Mouse (Mus musculus) embryonic fibroblast, embryonic 13.5 days (primary cell): ENCODE measurements at regions not wholly inside any gene's neighbourhood (a gene's known extent, or its start where the extent isn't known, plus 50 kb on each side); places are given as distances from the start of the nearest gene placed in this dataset.

Experiments used
- H3K27ac ChIP-seq: 2 replicates; pipeline ENCODE4 v1.5.1; 2012; ENCODE audit warnings: low read length, control low read depth, inconsistent platforms; ENCODE audit not compliant: insufficient read depth
- H3K4me1 ChIP-seq: 2 replicates; pipeline ENCODE4 v1.6.1; 2011; ENCODE audit warnings: low read length; ENCODE audit not compliant: control insufficient read depth, insufficient read depth
- H3K4me3 ChIP-seq: 2 replicates; pipeline ENCODE4 v1.5.1; 2011; ENCODE audit warnings: mild to moderate bottlenecking, control low read depth, low read length; ENCODE audit not compliant: insufficient read depth
- CTCF ChIP-seq: IDR thresholded peaks from 2 replicates; pipeline ENCODE4 v1.5.1; 2011; ENCODE audit warnings: mild to moderate bottlenecking, control low read depth, low read length, moderate library complexity, borderline replicate concordance; ENCODE audit not compliant: insufficient read depth
- POLR2A ChIP-seq: IDR thresholded peaks from 2 replicates; pipeline ENCODE4 v1.6.1; 2011; ENCODE audit warnings: low read depth, mild to moderate bottlenecking, control low read depth, low read length, moderate library complexity

DNA sequence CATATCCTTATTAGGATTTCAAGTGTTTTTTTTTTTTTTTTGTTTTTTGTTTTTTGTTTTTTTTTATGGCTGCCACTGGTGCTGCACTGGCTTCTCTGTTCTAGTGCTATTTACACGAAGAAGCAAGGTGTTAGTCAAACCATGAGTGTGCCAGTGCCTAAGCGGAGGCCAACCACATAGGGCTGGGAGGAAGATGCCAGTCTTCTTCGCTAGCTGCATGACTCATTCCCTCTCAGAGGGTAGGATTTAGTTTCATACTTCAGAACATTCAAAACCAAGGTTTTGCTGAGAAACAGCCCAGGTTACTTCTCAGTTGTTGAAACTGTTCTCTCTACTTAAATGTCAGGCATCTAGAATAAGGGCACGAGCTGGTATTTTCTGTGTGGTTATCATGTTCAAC, 72.6 kb downstream of the Icos start:
- H3K4me1 ChIP-seq = peaks cover 4% of the 10 kb centered on the region; the same call in 1 of the 2 replicates
- no peak overlapping the region for H3K27ac ChIP-seq
- TF ChIP-seq POLR2A (no peak), CTCF (no peak)
- no peak overlapping the region for H3K4me3 ChIP-seq

DNA sequence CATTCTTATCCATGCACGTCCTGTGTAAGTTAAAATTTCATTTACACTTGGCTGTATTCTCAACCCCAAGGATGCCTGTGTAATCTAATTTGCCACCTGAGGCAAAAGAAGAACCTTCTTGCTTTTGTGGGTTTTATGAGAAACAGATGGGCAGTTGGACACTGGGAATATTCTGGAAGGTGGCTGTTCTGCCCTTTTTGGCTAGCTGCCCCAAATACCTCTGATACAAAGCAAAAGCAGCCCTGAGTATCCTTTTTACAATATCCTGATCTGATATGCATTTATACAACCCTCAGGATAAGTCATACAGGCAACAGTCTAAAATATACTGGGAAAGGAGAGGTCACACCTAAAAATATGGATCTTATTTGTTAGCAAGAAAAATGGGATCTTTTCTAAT, 75.9 kb downstream of the Icos start:
- Histone ChIP-seq H3K4me3 (no peak overlapping the region), H3K27ac (no peak overlapping the region), H3K4me1 (peaks cover 4% of the 10 kb centered on the region)
- no peak for TF ChIP-seq POLR2A
- TF ChIP-seq CTCF = no peak

DNA sequence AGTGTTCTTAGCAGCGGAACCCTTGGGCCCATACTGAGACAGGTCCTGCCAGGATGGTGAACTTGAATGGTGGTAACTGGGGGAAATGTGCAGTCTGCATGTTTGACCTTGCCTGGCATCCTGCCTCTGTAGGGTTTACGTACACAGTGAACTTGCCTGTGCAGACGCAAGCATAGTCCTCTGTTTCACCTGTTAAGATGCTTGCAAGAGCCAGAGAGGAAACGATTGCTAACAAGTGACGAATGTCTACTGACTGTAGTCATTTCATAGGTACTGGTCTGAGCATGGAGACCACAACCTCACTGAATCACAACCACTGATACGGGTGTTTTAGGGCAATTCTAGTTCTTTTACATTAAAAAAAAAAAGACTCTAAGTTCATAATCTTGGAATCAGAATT, 76.7 kb downstream of the Icos start:
- Histone ChIP-seq H3K4me3 (no peak overlapping the region), H3K4me1 (peaks cover 4% of the 10 kb centered on the region), H3K27ac (no peak overlapping the region)
- TF ChIP-seq POLR2A (no peak), CTCF (no peak)

DNA sequence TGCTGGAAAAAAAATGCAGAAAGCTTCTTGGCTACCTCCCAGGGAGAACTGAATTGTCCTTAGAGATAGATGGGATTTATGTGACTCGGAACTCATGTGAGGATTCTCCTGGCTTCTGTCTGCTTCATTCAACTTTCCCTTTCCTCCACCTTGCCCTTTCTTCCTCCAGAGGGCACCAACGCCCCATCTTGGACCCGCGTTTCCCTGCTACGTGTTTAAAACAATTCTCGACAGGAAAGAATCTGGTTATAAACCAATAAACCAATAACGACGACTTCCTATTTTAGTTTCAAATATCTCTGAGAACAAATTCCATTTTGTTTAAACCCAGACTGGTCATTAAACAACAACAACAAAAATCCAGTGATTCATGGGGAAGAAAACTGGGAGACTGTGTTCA, 77.4 kb downstream of the Icos start:
- TF ChIP-seq CTCF (peak; percentile 68), POLR2A (no peak)

DNA sequence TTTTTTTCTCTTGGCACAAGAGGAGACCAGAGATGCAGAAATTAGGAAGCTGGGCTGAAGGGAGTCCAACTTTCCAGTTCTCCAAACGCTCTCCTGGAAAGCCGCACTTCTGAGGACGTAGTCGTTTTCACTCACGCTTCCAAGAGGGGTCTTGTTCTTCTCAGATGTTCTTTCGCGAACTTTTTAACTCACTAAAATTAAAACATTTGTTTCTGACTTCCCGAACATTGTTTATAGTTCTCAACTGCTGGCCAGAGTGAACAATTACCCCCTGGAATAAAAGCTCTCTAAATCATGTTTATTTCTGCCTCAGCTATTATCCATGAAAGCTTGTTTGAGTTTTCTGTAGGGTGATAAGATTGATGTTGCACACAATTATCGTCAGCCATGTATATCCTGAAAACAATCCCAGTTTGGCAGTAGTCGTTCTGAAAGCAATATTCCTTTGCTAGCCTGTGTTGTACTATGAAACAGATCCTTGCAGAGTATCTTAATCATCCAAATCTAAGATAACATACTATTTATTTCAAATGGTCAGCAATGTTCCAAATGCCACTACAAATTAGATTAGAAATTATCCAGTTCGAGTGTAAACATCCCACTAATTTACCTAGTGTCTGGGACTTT, 82.3 kb downstream of the Icos start:
- Histone ChIP-seq H3K27ac (no peak overlapping the region), H3K4me3 (no peak overlapping the region), H3K4me1 (no peaks in the 10 kb centered on the region; the same call in 1 of the 2 replicates)
- TF ChIP-seq POLR2A (no peak), CTCF (no peak)

More for the DNA sequence above, 77.4 kb downstream of the Icos start:
- peaks cover 4% of the 10 kb centered on the region for H3K4me1 ChIP-seq
- no peak overlapping the region for H3K4me3 ChIP-seq
- no peak overlapping the region for H3K27ac ChIP-seq

DNA sequence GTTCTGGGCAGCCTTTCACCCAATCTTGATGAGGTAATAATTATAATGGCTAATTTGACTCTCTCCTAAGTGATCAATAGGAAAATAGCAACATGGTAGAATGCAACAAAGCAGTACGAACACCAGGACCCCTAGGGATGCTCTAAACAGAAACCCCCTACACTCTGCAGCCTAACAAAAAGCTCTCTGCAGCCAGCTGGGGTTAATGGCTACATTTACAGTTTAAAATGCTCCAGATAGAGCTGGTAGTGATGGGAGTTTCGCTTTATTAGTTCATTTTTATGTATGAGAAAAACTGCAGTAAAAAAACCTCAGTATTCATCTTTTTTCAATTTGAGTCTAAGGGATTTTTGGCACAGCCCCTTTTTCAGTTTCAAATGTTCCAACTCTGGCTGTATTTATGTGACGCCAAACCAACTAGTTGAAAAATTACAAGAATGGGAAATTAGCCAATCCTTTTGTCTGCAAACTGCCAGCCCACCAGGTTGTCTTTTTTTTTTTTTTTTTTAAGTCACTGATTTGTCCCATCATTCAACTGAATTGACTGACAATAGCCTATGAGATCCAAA, 84.2 kb downstream of the Icos start:
- Histone ChIP-seq H3K4me1 (no peaks in the 10 kb centered on the region), H3K27ac (no peak overlapping the region), H3K4me3 (no peak overlapping the region)
- TF ChIP-seq CTCF (no peak), POLR2A (no peak)

DNA sequence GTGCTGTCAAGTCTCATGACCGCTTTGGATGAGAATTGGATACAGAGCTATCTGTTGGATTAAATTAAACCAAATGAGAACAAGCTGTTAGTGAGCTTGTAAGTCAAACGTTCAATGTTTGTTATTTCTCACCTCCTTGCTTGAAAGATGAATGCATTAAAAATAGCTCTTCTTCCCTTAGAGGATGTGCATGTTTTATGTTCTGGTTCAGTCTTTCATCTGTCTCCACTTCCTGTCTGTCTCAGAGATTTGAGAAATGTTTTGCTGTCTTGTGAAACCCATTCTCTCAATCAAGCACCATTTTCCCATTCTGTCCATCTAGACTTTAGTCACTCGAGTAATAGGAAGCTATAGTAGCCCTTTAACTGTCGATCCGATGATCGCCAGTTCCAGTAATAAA, 90.4 kb downstream of the Icos start:
- Histone ChIP-seq H3K4me1 (no peaks in the 10 kb centered on the region), H3K4me3 (no peak overlapping the region), H3K27ac (no peak overlapping the region)
- TF ChIP-seq CTCF (no peak), POLR2A (no peak)

DNA sequence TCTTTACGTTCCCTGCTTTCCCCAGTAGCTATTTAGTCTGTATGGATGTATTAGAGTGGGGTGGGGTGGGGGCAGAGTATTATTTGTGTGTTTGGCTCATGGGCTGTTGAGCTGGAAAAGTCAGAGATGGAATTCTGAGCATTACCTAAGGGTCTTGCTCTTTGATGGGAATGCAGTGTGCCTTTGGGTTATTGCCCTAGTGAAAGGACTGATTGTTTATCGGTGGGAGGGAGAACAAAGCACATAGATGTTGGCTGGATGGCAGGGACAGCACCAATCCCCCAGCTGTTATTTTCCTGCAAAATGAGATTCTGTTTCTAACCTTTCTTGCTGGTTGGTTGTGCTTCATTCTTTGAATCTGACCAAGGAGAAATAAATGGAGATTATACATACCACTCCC, 96.4 kb downstream of the Icos start:
- TF ChIP-seq CTCF = no peak
- no peak for TF ChIP-seq POLR2A
- Histone ChIP-seq H3K27ac (no peak overlapping the region), H3K4me1 (no peaks in the 10 kb centered on the region), H3K4me3 (no peak overlapping the region)

DNA sequence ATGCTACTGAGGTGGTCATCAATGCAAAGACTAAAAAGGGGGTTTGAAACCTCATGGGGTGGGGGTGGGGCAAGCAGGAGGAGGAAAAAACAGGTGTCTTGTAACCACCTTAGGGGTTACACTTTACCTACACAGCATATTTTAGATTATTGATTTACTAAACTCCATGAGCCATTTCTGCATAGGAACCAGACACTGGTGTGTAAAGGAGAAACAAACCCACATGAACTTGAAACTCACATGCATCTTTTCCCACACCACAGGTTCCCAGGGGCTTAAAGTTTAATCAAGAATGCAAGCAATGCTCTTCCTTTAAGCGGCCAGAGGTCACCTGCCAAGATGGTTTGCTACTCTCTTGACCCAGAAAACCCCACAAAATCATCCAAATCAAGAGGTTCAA, 97.6 kb downstream of the Icos start:
- Histone ChIP-seq H3K4me1 (no peaks in the 10 kb centered on the region), H3K27ac (no peak overlapping the region), H3K4me3 (no peak overlapping the region)
- TF ChIP-seq CTCF = no peak

DNA sequence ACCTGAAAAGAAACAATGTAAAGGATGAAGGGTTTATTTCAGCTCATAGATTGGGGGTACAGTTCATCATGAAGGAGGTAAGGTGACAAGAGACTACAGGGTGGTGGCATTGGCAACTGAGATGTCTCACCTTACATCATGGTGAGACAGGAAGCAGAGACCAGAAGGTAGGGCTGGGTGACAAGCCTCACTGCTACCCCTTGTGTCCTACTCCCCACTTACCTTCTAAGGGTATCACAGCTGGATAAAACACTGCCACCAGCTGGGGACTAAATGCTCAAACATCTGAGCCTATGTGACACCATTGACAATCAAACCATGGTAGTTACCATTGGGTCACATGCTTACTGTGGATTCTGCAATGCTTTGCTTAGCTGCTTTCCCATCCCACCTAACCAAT, 107.0 kb downstream of the Icos start:
- Histone ChIP-seq H3K27ac (no peak overlapping the region), H3K4me1 (no peaks in the 10 kb centered on the region), H3K4me3 (no peak overlapping the region)
- TF ChIP-seq CTCF (no peak), POLR2A (no peak)

DNA sequence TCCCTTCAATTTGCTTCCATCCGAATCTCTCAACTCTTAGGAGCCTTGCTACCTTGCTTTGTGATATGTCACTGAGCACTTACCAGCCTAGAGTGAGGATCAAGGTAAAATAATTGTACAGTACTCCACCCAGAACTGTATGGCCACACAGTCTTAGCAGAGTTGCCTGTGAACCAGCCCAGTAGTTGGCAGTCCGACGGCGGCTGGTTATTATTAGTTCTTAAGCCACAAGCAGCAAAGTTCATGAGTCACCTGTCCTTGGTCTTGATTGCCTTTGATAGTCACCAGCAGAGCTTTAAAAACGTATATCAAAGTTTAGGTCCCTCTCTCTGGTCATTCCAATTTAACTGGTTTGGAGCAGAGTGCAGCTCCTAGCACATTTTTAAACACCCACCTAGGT, 109.1 kb downstream of the Icos start:
- no peaks in the 10 kb centered on the region for H3K4me1 ChIP-seq
- TF ChIP-seq CTCF (no peak), POLR2A (no peak)

More for the DNA sequence above, 109.1 kb downstream of the Icos start:
- Histone ChIP-seq H3K4me3 (no peak overlapping the region), H3K27ac (no peak overlapping the region)
